Mouse (Mus musculus): ENCODE measurements around the gene Gsdma2.

- TF ChIP-seq CTCF (IDR thresholded peaks at IDR 0.05; ENCODE audit: borderline replicate concordance, extremely low read depth, insufficient read depth, insufficient read length) (no peak), POLR2A (IDR thresholded peaks at IDR 0.05; ENCODE audit: borderline replicate concordance, extremely low read depth, insufficient read depth, insufficient read length, poor library complexity, severe bottlenecking) (no peak)
Observed at GRCm38 (mm10) chr11:98668984-98669383, 22.4 kb downstream of the Gsdma2 start.
